Mouse (Mus musculus) midbrain, embryonic 10.5 days (tissue): ENCODE results near the gene Gcc2. TPM values are rescaled to one million over a fixed set of nuclear protein-coding genes. Genes with fewer than 3 reads are reported as not detected.
A peak's percentile ranks its signal among the peaks of the same experiment; 100 is the strongest.
"Not testable (repeated sequence)": the region's sequence is repeated elsewhere in the genome, so short reads cannot be mapped to it uniquely, and the experiment has no call there.

Experiments used
- DNase-seq: peaks from one replicate; pipeline ENCODE4 v3.0.0-alpha.2; 2017; ENCODE audit warnings: low spot score
- H3K27ac ChIP-seq: fragments of 300-500 bp; sonication (generic); replicated peaks from 2 replicates; pipeline ENCODE4 v1.5.1; 2016; ENCODE audit warnings: mild to moderate bottlenecking
- H3K27me3 ChIP-seq: fragments of 300-500 bp; sonication (generic); 2 replicates; pipeline ENCODE4 v1.6.1; 2016; ENCODE audit warnings: low read depth, mild to moderate bottlenecking; ENCODE audit not compliant: poor library complexity, severe bottlenecking
- H3K36me3 ChIP-seq: fragments of 300-500 bp; sonication (generic); 2 replicates; pipeline ENCODE4 v1.6.1; 2016; ENCODE audit warnings: mild to moderate bottlenecking, moderate library complexity
- H3K4me1 ChIP-seq: fragments of 300-500 bp; sonication (generic); 2 replicates; pipeline ENCODE4 v1.6.1; 2016
- H3K4me3 ChIP-seq: fragments of 300-500 bp; sonication (generic); 2 replicates; pipeline ENCODE4 v1.5.1; 2016; ENCODE audit warnings: mild to moderate bottlenecking, moderate library complexity
- H3K9me3 ChIP-seq: fragments of 300-500 bp; sonication (generic); replicated peaks from 2 replicates; pipeline ENCODE4 v1.6.1; 2016; ENCODE audit warnings: mild to moderate bottlenecking
- WGBS: fragments of 180-500 bp; shearing (Covaris S2); methylation state at CpG from one replicate; pipeline ENCODE4 v1.1.7; 2016; 5-methylcytosine and 5-hydroxymethylcytosine counted together
- polyA plus RNA-seq: library from polyadenylated mRNA; unstranded; fragments of >200 nt; fragmentation: Nextera tagmentation; extraction: Ambion mirVana; gene quantifications from 2 replicates; pipeline ENCODE4 v1.2.1, GENCODE M21; 2016

Gene Gcc2
- polyA plus RNA-seq, 1 experiment from 2014 or later = 40.1 TPM

- H3K9me3 ChIP-seq = peaks cover 51% of the 10 kb centered on the region
- 88% methylated on average over 4 of the region's 4 CpGs for WGBS
- DNase-seq, H3K36me3 ChIP-seq, H3K27me3 ChIP-seq, H3K4me1 ChIP-seq, H3K4me3 ChIP-seq, H3K27ac ChIP-seq: not testable (repeated sequence)
These were observed 20.3 kb upstream of the Gcc2 start for GRCm38 (mm10) chr10:58234985-58235384.

GRCm38 (mm10) chr10:58236613-58237012, 18.7 kb upstream of the Gcc2 start, which contains the start of gene Gm4981:
Gene Gm4981 (minus strand): TSS chr10:58236701.
- H3K27ac ChIP-seq = no peak within 1 kb of the TSS
- peak; percentile 20 for DNase-seq
- H3K36me3 ChIP-seq = no peaks in the 10 kb centered on the region
- H3K9me3 ChIP-seq = peaks cover 52% of the 10 kb centered on the region
- WGBS = 89% methylated on average over 10 of the region's 10 CpGs
- H3K4me3 ChIP-seq = no peak within 1 kb of the TSS
- H3K27me3 ChIP-seq = no peaks in the 10 kb centered on the region
- no peaks in the 10 kb centered on the region for H3K4me1 ChIP-seq

GRCm38 (mm10) chr10:58238984-58239740, 16.1 kb upstream of the Gcc2 start:
- H3K36me3 ChIP-seq, H3K27me3 ChIP-seq, H3K27ac ChIP-seq, H3K4me1 ChIP-seq, H3K4me3 ChIP-seq: not testable (repeated sequence)
- H3K9me3 ChIP-seq = peaks cover 37% of the 10 kb centered on the region
- WGBS = 89% methylated on average over 7 of the region's 8 CpGs
- DNase-seq = peak; percentile 53

- Histone ChIP-seq H3K36me3 (no peaks in the 10 kb centered on the region), H3K4me3 (no peak overlapping the region), H3K9me3 (0 out of 2 replicates have a peak, but pooled peaks cover 3% of the 10 kb centered on the region), H3K4me1 (peaks cover 1% of the 10 kb centered on the region), H3K27ac (no peak overlapping the region), H3K27me3 (no peaks in the 10 kb centered on the region)
- DNase-seq = no peak
- WGBS = 23% methylated on average over 1 of the region's 1 CpGs
These were observed 5.8 kb upstream of the Gcc2 start for GRCm38 (mm10) chr10:58249535-58249934.

- no peak for DNase-seq
- H3K4me3 ChIP-seq = peak overlapping the region; percentile 87
- H3K36me3 ChIP-seq = peaks cover 19% of the 10 kb centered on the region
- H3K4me1 ChIP-seq = peaks cover 14% of the 10 kb centered on the region
- WGBS = 40% methylated on average over 6 of the region's 6 CpGs
- H3K9me3 ChIP-seq = 0 out of 2 replicates have a peak, but pooled peaks cover 3% of the 10 kb centered on the region
- 0 out of 2 replicates have a peak overlapping the region, but pooled peaks have one; percentile 89 for H3K27ac ChIP-seq
- H3K27me3 ChIP-seq = no peaks in the 10 kb centered on the region
These were observed 592 bp upstream of the Gcc2 start for GRCm38 (mm10) chr10:58254635-58255175.

GRCm38 (mm10) chr10:58255954-58256353, 657 bp downstream of the Gcc2 start:
- H3K27me3 ChIP-seq = no peaks in the 10 kb centered on the region
- peak overlapping the region; percentile 89; the same call in 1 of the 2 replicates for H3K27ac ChIP-seq
- peaks cover 14% of the 10 kb centered on the region for H3K4me1 ChIP-seq
- DNase-seq = no peak
- 14% methylated on average over 4 of the region's 4 CpGs for WGBS
- H3K36me3 ChIP-seq = peaks cover 30% of the 10 kb centered on the region
- no peaks in the 10 kb centered on the region for H3K9me3 ChIP-seq
- H3K4me3 ChIP-seq = peak overlapping the region; percentile 87

- 88% methylated on average over 5 of the region's 5 CpGs for WGBS
- no peaks in the 10 kb centered on the region for H3K27me3 ChIP-seq
- no peaks in the 10 kb centered on the region for H3K9me3 ChIP-seq
- no peak overlapping the region for H3K4me3 ChIP-seq
- no peak overlapping the region for H3K27ac ChIP-seq
- H3K36me3 ChIP-seq = peaks cover 50% of the 10 kb centered on the region
- DNase-seq = no peak
- H3K4me1 ChIP-seq = peaks cover 14% of the 10 kb centered on the region
These were observed 3.2 kb downstream of the Gcc2 start for GRCm38 (mm10) chr10:58258466-58258865.

GRCm38 (mm10) chr10:58282238-58282637, 26.9 kb downstream of the Gcc2 start:
- no peaks in the 10 kb centered on the region for H3K4me1 ChIP-seq
- no peak overlapping the region for H3K27ac ChIP-seq
- no peak overlapping the region for H3K4me3 ChIP-seq
- peaks cover 81% of the 10 kb centered on the region for H3K36me3 ChIP-seq
- H3K9me3 ChIP-seq = no peaks in the 10 kb centered on the region
- H3K27me3 ChIP-seq = no peaks in the 10 kb centered on the region
- 93% methylated on average over 7 of the region's 7 CpGs for WGBS
- no peak for DNase-seq

- no peak overlapping the region for H3K27ac ChIP-seq
- H3K9me3 ChIP-seq = no peaks in the 10 kb centered on the region
- no peaks in the 10 kb centered on the region for H3K27me3 ChIP-seq
- no peaks in the 10 kb centered on the region for H3K4me1 ChIP-seq
- no peak overlapping the region for H3K4me3 ChIP-seq
- peaks cover 97% of the 10 kb centered on the region for H3K36me3 ChIP-seq
- WGBS = 87% methylated on average over 3 of the region's 3 CpGs
- DNase-seq = no peak
These were observed 35.4 kb downstream of the Gcc2 start for GRCm38 (mm10) chr10:58290742-58291141.

GRCm38 (mm10) chr10:58294246-58294645, 38.9 kb downstream of the Gcc2 start:
- Histone ChIP-seq H3K36me3 (peaks cover 97% of the 10 kb centered on the region), H3K4me3 (no peak overlapping the region), H3K27me3 (no peaks in the 10 kb centered on the region), H3K4me1 (no peaks in the 10 kb centered on the region), H3K9me3 (no peaks in the 10 kb centered on the region), H3K27ac (no peak overlapping the region)
- DNase-seq = no peak
- WGBS = 95% methylated on average over 3 of the region's 3 CpGs

GRCm38 (mm10) chr10:58295605-58296004, 40.3 kb downstream of the Gcc2 start:
- no peak overlapping the region for H3K4me3 ChIP-seq
- no peaks in the 10 kb centered on the region for H3K9me3 ChIP-seq
- no peaks in the 10 kb centered on the region for H3K27me3 ChIP-seq
- no peak overlapping the region for H3K27ac ChIP-seq
- H3K4me1 ChIP-seq = no peaks in the 10 kb centered on the region
- WGBS = 91% methylated on average over 3 of the region's 3 CpGs
- DNase-seq = no peak
- peaks cover 98% of the 10 kb centered on the region for H3K36me3 ChIP-seq

GRCm38 (mm10) chr10:58304996-58305395, 49.7 kb downstream of the Gcc2 start:
- Histone ChIP-seq H3K36me3 (peaks cover 71% of the 10 kb centered on the region), H3K9me3 (no peaks in the 10 kb centered on the region), H3K27ac (no peak overlapping the region), H3K4me3 (no peak overlapping the region), H3K27me3 (no peaks in the 10 kb centered on the region), H3K4me1 (no peaks in the 10 kb centered on the region)
- WGBS = 93% methylated on average over 7 of the region's 7 CpGs
- no peak for DNase-seq

GRCm38 (mm10) chr10:58306897-58307296, 51.6 kb downstream of the Gcc2 start:
- WGBS = 92% methylated on average over 3 of the region's 3 CpGs
- H3K27me3 ChIP-seq = no peaks in the 10 kb centered on the region
- DNase-seq = no peak
- peaks cover 65% of the 10 kb centered on the region for H3K36me3 ChIP-seq
- no peak overlapping the region for H3K4me3 ChIP-seq
- H3K4me1 ChIP-seq = no peaks in the 10 kb centered on the region
- H3K27ac ChIP-seq = no peak overlapping the region
- H3K9me3 ChIP-seq = no peaks in the 10 kb centered on the region
